8 mouse cellular contexts compared by ENCODE assay signal in the genomic region with DNA sequence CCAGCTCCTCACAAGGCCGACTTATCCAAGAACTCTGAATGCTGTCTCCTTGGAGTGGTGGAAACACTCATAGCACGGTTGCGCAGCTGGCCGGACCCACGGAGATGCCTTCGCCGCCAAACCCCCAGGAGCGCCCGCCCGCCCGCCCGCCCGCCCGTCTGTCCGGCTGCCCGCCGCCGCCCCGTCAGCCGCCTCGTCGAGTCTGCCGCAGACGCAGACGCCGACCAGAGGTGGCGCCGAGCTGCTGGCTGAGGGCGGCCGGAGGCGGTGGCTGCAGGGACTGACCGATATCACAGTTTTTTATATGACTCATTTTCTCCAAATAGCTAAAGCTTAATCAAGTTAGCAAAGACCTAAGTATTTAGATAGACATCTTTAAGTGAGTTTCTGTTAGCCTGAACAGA. TPM values are rescaled to one million over a fixed set of nuclear protein-coding genes. Genes with fewer than 3 reads are reported as not detected.
DNase-seq lines count a peak whose midpoint lies in the region.

No protein-coding gene starts in this region.

- peak; percentile 12 to 13 for DNase-seq in left cerebral cortex, adult 18-20 months (ENCODE audit: low spot score in 2 of 2)
- no peak for DNase-seq in left cerebral cortex, adult 11 months (ENCODE audit: low spot score)
- DNase-seq in fibroblast of lung, adult 2 months (ENCODE audit: low read depth): peak; percentile 53
- peak; percentile 55 to 57 for DNase-seq in heart, postnatal 14 days
- peak; percentile 43 to 66 for DNase-seq in kidney, postnatal 25 days
- peak; percentile 40 for DNase-seq in lung, postnatal 14 days
- peak; percentile 24 for DNase-seq in right cerebral cortex, postnatal 25 days
- no peak for DNase-seq in layer of hippocampus, adult 11-12 months (ENCODE audit: low spot score)

- intact Hi-C loops in heart, postnatal 14 days (cut with DNase I): no loop called here

RNA-seq across cellular contexts. Expression of gene Prdm9, which starts 13.1 kb away (rescaled TPM):
- total RNA-seq in left cerebral cortex, adult 18-20 months (2021): 1 to 10 TPM; 3.1 to 3.3 TPM
- total RNA-seq in heart, postnatal 14 days (2021): 1 to 10 TPM; 2.8 to 3.0 TPM

RNA-seq across cellular contexts. Expression of gene Pdcd2, which starts 50.2 kb away (rescaled TPM):
- total RNA-seq in left cerebral cortex, adult 18-20 months (2021): 10 to 100 TPM; 17.6 to 22.0 TPM
- total RNA-seq in heart, postnatal 14 days (2021): 10 to 100 TPM; 12.1 to 14.6 TPM

Comparison
In these comparisons a context has a peak if more than half of its experiments do, and no peak if none do; other contexts are left out.
1. DNase-seq: peak in left cerebral cortex, adult 18-20 months (2 of 2), fibroblast of lung, adult 2 months (single experiment), heart, postnatal 14 days (2 of 2), kidney, postnatal 25 days (2 of 2), lung, postnatal 14 days (single experiment) and right cerebral cortex, postnatal 25 days (single experiment); none in left cerebral cortex, adult 11 months (single experiment) and layer of hippocampus, adult 11-12 months (single experiment).